Mouse (Mus musculus): Measurements from ENCODE around the gene Arid3b.
"Not testable (repeated sequence)": the region's sequence is repeated elsewhere in the genome, so short reads cannot be mapped to it uniquely, and the experiment has no call there.

The Arid3b gene

DNA sequence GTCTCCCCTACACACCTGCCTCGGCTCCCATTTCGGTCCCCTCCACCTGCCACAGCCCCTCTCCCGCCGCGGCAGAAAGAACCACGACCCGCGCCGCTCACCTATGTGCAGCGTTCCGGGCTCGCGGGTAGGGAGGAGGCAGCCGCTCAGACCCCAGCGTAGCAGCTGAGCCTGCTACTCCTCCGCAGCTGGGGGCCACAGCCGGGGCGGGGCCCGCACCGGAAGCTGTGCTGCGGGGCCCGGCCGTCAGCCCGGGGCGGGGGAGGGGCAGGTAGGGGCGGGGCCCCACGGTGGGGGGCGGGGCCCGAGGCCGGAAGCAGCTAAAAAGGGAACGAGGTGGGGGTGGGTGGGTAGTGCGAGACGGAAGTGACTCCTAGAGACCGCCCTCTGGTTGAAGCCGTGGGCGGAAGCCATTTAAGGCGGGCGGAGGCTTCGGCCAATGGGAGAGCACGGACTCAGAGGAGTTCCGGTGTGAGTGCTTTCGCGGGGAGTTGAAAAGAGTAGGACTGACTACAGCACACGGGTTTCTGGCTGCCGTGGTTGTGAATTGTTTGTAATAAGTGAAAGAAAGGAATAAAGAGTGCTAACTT, at the start of gene Arid3b:
Gene Arid3b, minus strand, starts transcription at position 213 of the 590 bp plus-strand sequence.
- peak; percentile 99 for DNase-seq (ENCODE audit: low read depth, low spot score)

DNA sequence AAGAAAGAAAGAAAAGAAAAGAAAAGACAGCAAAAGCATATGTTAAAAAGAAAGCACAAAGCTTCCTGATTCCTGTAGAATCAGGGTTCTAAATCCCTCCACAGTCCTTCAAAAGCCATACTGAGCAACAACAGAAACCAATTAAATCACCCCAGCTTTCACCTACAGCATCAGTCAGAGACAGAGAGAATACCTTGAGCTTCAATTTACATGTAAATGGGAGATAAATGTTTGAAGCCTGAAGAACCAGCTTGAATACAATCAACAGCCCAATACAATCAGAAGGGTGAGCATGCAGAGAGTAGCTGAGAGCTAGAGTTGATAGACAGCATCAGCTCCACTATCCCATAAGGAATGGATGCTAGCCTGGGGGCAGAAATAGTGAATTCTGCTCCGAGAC, 46.8 kb upstream of the Arid3b start:
- peak; percentile 34 for DNase-seq (ENCODE audit: low read depth, low spot score)

GRCm38 (mm10) chr9:57881781-57882180, 45.2 kb upstream of the Arid3b start:
- not testable (repeated sequence) for DNase-seq (ENCODE audit: low read depth, low spot score)

DNA sequence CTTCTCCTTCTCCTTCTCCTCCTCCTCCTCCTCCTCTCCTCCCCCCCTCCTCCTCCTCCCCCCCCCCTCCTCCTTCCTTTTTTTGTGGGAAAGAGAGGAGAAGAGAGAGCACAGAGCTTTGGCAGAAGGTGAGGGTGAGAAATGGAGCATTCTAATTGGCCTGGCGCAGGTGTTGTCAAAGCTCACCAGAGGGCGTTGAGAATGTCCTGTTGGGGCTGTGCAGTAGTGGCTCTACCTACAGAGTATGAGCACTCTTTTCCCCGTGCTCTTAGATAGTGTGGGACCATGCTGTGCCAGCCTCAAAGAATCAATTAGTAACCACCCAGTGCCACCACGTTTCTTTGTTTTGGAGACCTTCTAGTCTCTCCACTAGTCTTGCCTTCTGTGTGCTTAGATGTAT, 43.7 kb upstream of the Arid3b start:
- DNase-seq (ENCODE audit: low read depth, low spot score): no peak

- DNase-seq (ENCODE audit: low read depth, low spot score): no peak
These were observed 42.6 kb upstream of the Arid3b start for GRCm38 (mm10) chr9:57879213-57879612.

GRCm38 (mm10) chr9:57874994-57875393, 38.4 kb upstream of the Arid3b start:
- no peak for DNase-seq (ENCODE audit: low read depth, low spot score)

DNA sequence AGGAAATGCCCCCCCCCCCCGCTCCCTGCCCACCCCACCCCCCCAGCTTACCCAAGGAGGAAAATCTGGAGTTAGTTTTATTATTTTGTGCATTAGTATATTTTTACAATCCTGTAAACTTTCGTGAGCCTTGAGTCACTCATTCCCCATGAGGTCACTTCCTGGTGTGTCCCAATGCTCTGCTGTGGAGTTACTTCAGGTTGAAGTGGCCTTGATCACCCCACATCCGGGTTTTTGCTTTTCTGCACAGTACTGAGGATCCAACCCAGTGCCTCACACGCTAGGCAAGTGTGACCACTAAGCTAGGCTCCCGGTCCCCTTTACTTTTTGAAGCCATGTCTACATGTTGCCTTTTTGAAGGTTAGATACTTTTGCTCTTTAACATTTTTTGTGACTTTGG, 37.5 kb upstream of the Arid3b start:
- no peak for DNase-seq (ENCODE audit: low read depth, low spot score)

- no peak for DNase-seq (ENCODE audit: low read depth, low spot score)
These were observed 33.8 kb upstream of the Arid3b start for GRCm38 (mm10) chr9:57870273-57870816.

DNA sequence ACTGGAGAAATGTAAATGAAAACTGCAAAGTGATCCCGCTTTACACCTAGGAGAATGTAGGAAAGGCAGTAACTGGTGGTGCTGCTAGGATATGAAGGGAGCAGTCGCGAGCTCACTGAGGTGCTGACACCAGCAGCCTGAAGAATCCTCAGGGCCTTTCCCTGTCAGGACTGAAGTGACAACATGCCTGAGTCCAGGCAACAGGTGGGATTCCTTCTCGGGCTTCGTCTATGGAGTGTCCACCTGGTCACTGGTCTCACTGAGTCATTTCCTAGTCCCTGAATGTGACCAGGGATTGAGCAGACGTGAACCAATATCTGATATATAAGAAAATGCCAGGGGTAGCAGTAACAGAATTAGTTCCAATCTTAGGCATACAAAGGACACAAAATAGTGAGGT, 32.2 kb upstream of the Arid3b start:
- no peak for DNase-seq (ENCODE audit: low read depth, low spot score)

- DNase-seq (ENCODE audit: low read depth, low spot score): no peak
These were observed 31.3 kb upstream of the Arid3b start for GRCm38 (mm10) chr9:57867880-57868279.

- DNase-seq (ENCODE audit: low read depth, low spot score): no peak
These were observed 30.6 kb upstream of the Arid3b start for GRCm38 (mm10) chr9:57867236-57867635.

DNA sequence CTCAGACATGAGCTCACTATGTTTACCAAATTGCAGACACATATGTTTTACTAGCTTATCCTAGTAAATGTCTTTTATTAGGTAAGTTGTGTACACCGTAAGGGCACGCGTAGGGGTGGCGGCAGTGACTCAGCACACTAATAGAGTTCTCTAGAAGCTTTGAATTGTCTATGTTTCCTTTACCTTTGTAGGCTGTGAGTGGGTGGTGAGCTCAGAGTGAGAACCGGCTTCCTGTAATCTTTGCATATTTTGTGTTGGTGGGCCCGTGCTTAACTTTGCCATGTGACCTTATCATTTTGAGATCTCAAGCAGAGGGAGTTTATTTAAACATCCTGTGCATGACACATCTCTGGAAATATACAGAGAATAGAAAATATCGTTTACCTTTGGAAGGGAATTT, 29.9 kb upstream of the Arid3b start:
- DNase-seq (ENCODE audit: low read depth, low spot score): no peak

GRCm38 (mm10) chr9:57864336-57864735, 27.7 kb upstream of the Arid3b start:
- DNase-seq (ENCODE audit: low read depth, low spot score): no peak

DNA sequence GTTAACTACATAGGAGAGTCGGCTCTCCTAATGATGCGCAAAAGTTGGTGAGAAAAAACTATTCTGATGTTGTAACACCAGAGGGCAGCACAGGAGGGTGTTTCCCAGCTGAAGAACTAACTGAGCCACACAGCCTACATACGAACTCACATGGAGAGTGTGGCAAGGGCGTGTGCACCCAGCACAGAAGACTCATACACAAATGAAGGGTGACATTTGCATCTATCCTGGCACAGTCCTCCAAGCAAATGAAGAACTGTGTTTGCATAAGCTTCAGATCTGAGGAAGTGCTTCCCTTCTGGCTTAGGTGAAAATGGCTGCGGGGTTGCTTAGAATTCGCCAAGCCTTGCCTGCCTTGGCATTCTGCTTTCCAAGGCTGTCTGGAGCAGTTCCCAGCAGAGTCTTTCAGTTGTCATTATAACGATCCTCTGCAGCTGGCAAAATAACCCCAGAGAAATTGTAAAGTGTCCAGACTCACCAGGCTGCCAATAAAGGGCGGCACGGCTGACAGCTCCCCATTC, 25.4 kb upstream of the Arid3b start:
- peak; percentile 81 for DNase-seq (ENCODE audit: low read depth, low spot score)

GRCm38 (mm10) chr9:57856456-57856855, 19.9 kb upstream of the Arid3b start:
- DNase-seq (ENCODE audit: low read depth, low spot score): no peak

DNA sequence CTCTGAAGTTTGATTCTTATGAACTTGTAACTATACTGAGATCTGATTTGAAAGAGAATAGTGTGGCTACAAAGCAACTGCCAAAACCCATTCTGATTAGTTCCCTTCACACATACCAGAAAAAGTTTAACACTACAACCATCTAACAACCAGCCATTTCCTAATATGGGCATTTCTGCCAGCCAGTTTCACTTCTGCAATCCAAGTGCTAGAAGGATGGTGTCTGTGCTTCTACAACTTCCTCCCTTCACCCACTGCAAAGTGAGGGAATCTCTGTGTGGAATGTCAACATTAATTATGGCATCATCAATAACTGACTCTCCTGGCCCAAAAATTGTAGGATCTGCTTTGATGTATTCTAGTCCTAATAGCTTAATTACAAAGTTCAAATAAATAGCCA, 17.7 kb upstream of the Arid3b start:
- DNase-seq (ENCODE audit: low read depth, low spot score): no peak

GRCm38 (mm10) chr9:57839032-57839431, 2.4 kb upstream of the Arid3b start:
- no peak for DNase-seq (ENCODE audit: low read depth, low spot score)

GRCm38 (mm10) chr9:57835841-57836514, 615 bp downstream of the Arid3b start:
- DNase-seq (ENCODE audit: low read depth, low spot score): no peak

- DNase-seq (ENCODE audit: low read depth, low spot score): no peak
These were observed 1.8 kb downstream of the Arid3b start for GRCm38 (mm10) chr9:57834629-57835417.

- no peak for DNase-seq (ENCODE audit: low read depth, low spot score)
These were observed 2.7 kb downstream of the Arid3b start for GRCm38 (mm10) chr9:57833762-57834471.

GRCm38 (mm10) chr9:57831267-57832082, 5.1 kb downstream of the Arid3b start:
- DNase-seq (ENCODE audit: low read depth, low spot score): peak; percentile 87
